Mouse (Mus musculus) brain, adult 2 months (tissue): ENCODE measurements around the gene Mepe.

Experiments
- DNase-seq: peaks from one replicate; pipeline ENCODE4 v3.0.0; 2011; ENCODE audit warnings: low read depth, low spot score

The Mepe gene

DNA sequence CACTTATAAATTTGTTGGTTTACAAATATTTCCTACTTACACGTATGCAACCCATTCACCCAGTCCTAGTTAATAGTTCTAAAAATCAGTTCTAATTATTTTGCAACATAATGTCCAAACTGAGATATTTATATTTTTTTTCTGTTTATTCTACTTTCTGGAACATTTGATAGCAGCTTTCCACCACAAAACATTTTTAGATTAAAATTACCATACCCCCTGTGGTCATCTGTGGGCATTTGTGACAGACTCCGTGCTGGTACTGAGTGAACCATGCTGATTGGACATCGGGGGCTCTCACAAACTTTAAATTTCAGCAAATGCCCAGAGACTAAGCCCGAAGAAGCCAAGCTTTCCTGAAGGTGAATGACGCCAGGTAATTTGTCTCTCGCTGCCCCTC lies at the start of gene Mepe:
Gene Mepe, plus strand, starts transcription at position 301 of the 400 bp plus-strand sequence.
- no peak for DNase-seq

GRCm38 (mm10) chr5:104294201-104294600 lies 30.9 kb upstream of the Mepe start:
- DNase-seq = no peak

DNA sequence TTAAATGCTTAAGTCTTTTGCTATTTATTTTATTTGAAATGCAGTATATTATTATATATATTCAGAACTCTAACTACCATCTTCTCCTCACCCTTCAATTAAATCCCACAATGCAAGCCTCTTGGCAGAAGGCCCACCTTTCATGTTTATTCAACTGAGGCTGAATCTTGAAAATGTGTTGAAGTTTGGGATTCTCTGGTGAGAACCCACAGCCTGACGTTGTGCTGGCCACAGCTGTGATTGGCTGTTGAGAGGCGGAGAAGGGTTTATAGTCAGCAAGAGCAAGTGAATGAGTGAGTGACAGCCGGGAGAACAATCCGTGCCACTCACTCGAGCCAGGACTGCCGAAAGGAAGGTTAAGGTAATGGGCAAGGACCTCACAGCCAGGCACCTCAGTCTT lies 26.1 kb upstream of the Mepe start, which contains the start of gene Ibsp:
Gene Ibsp, plus strand, starts transcription at position 178 of the 400 bp plus-strand sequence.
- peak; percentile 15 for DNase-seq

DNA sequence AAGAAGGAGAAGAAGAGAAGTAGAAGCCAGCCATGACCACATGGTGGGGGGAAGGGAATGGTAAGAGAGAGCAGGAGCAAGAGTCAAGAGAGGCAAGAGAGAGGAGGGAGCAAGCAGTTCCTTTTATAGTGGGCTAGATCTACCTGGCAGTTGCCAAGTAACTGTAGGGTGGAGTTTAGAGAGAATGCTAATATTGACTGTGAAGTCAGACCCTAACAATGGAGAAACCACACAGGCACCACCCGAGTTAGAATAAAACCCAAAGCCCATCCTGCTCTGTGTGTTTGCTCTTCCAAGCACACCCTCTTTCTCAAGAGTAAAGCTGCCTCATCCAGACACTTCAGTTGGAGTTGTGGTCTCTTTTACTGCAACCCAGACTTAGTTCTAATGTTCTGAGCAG lies 11.1 kb upstream of the Mepe start:
- no peak for DNase-seq

DNA sequence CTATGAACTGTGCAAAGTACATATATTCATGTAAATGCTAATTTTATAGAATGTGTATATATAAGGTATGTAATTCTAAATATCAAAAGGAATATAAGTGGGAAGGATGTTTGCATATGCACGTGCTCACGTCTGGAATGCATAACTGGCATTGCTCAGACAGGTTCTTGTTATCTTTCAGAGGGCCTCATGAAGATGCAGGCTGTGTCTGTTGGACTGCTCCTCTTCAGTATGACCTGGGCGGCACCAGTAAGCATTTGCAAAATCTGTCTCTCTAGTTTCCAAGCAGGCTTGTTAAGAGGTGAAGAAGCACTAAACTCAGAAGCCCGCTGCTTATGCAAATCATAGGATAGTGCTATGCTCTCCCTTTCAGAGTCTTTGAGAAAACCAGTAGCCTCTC lies 1.8 kb downstream of the Mepe start:
- DNase-seq = no peak

DNA sequence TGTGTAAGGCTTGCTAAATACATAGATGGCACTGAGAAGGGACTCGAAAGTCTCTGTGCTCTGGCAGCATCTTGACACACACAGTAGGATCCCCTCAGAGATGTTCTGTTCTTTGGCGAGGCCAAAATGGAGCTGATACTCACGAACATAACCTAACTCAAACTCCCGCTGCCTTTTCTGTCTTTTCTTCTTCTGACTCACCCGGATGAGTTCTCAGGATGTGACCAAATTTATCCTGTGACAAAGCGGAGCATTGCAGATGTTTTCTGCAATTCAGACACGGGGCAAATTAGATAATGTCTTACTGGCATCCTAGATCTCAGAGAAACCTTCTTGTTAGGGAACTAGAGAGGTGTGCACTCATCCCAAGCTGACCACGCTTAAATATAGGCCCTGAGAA lies 2.3 kb downstream of the Mepe start:
- DNase-seq = peak; percentile 71

DNA sequence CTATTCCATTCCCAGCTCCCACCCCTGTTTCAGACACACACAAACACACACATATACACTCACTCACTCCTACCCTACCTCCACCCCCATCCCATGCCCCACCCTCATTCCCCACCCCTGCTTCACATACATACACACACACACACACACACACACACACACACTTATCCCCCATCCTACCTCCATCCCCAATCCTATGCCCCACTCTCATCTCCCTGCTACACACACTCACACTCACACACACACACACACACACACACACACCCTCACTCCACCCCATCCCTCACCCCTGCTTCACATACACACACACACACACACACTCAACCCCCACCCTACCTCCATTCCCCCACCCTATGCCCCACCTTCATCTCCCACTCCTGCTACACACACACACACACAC lies 2.7 kb downstream of the Mepe start:
- DNase-seq = no peak

- no peak for DNase-seq
Observed at GRCm38 (mm10) chr5:104328317-104328850, 3.3 kb downstream of the Mepe start.

DNA sequence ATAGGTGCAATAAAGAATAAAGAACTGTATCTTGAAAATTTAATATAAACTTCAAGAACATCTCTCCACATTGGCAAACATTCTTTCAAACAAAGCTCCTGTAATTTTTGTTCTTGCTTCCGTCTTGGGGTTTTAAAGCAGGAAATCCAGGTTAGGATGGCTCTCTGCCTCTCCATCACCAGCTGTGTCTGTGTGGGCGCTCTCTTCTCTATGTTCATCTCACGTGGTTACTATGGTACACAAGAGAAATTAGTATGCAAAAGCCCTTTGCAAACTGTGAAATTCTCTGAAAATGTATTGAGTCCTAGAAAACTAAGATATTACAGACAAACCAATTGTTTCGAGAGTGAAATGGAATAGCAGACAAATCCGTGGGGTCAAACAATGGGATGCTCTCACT lies 4.3 kb downstream of the Mepe start:
- DNase-seq = peak; percentile 63

- peak; percentile 64 for DNase-seq
Observed at GRCm38 (mm10) chr5:104330088-104330487, 5.0 kb downstream of the Mepe start.

- DNase-seq = no peak
Observed at GRCm38 (mm10) chr5:104332296-104332695, 7.2 kb downstream of the Mepe start.

DNA sequence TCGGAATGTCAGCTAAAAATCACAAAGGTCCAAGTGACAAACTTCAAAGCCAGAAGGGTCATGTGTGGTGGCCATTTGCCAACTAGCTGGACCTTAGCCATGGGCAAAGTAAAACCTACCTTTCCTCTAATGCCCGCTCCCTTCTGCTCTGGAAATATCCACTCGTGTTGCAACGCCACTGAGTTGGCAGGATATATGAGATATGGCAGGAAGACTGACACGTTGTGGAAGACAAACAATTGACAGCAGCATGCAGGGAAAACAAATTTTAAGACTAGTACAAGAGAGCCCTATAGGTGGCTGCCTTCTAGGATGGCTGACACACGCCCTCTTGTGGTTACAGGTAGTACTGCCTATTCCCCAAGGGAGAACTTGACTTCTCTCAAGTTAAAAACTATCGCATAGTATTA lies 8.1 kb downstream of the Mepe start:
- peak; percentile 80 for DNase-seq

DNA sequence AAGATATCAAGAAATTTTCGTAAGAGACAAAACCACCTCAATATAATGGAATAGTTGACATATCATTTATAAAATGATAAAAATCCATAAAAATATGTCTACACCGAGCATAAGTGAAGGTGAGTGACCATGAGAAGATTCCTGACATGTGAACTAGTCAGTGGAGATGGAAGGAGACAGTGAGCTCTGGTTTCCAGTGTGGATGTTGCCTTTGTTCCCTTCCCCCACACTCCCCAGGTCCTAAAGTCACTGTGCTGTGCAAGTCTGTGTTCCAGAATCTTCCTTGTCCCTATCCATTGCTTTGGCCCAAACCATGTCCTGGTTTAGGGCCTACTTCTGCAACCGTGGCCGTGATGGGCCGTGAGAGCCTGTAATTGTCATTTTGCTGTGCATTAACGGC lies 8.5 kb downstream of the Mepe start:
- no peak for DNase-seq

DNA sequence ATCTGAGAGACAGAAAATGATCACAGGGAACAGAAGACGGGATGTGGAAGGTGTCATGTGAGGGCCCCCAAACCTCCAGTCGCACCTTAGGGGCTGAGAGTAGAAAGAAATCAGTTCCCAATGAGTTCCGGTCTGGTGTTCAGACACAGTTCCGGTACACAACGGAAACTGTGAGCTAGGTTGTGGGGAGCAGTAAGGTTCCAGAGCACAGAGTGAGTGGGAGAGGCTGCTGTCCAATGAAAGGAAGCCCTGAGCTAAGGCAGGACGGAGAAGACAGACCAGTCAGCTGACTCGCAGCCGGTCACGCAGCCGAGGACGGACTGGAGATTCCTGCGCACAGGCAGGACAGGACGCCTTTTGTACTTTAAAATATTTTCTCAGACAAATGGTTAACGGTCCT lies 9.4 kb downstream of the Mepe start:
- DNase-seq = no peak

- no peak for DNase-seq
Observed at GRCm38 (mm10) chr5:104335962-104336361, 10.8 kb downstream of the Mepe start.

- DNase-seq = no peak
Observed at GRCm38 (mm10) chr5:104337491-104337890, 12.4 kb downstream of the Mepe start.

DNA sequence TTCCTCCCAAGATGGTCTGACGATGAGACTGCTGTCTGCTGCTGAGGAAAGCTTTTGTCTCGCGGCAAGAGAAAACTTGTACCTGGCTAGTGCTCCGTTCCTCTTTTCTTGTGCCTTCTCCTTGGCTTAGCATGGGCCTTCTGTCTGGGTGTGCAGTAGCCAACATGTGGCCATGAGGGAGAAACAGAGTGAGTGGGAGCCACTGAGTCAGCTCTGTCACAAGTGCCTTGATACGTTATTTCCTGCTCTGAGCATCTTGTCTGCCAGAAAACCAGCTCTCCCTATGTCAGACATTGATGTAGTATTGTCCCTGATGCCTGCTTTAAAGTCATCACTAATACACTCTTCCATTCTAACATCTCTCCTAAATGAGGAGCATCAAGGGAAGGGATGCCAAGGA lies 13.9 kb downstream of the Mepe start:
- peak; percentile 75 for DNase-seq

GRCm38 (mm10) chr5:104339706-104340512 lies 14.8 kb downstream of the Mepe start:
- peak; percentile 65 for DNase-seq

- no peak for DNase-seq
Observed at GRCm38 (mm10) chr5:104340513-104340829, 15.3 kb downstream of the Mepe start.

DNA sequence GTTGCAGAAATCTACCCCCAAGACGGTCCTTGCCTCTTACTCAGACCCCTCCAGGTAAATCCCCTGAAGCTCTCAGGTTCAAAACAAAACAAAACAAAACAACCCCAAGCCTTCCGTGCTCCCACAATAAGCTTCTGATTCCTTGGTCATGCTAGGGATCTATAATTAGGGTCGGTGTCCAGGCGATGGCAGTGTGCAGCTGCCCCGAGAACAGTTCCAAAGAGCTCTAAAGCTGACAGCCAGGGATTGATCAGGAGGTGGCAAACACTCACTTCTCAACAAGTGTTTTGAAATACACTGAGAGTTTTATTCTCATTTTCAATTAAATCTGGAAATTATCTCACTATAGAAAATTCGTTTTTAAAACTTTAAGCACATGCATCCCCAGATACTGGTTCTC lies 17.8 kb downstream of the Mepe start:
- no peak for DNase-seq

GRCm38 (mm10) chr5:104344526-104345240 lies 19.6 kb downstream of the Mepe start:
- DNase-seq = peak; percentile 39

DNA sequence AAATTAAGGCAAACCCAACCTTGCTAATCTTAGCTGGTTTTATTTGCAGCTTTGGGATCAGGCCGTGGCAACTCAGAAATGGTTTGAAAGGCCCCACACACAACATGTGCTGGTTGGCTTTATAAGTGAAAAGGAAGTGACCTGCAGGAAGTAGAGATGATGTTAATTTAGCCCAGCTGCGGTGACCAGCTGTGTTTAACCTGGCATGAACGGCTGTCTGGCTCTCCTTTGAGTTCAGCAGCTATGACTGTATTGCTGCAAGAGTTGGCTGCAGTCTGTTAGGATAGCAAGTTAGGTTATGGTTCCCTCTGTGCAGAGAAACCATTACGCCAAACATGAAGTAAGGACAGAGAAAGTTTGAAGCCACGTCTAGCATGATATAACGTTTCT lies 20.1 kb downstream of the Mepe start:
- DNase-seq = no peak

GRCm38 (mm10) chr5:104351041-104351440 lies 25.9 kb downstream of the Mepe start:
- DNase-seq = peak; percentile 55
